Mouse (Mus musculus) intestine, embryonic 16.5 days (tissue): ENCODE data around the gene Tnfrsf22. TPM values are rescaled to one million over a fixed set of nuclear protein-coding genes. Genes with fewer than 3 reads are reported as not detected.
"Not testable (repeated sequence)": the region's sequence is repeated elsewhere in the genome, so short reads cannot be mapped to it uniquely, and the experiment has no call there.

Source experiments
- ATAC-seq: fragments of 200-750 bp; cut with Nextera tagmentation; 2 replicates; pipeline ENCODE4 v1.8.0; 2017; ENCODE audit warnings: moderate TSS enrichment, moderate library complexity
- H3K27ac ChIP-seq: fragments of 300-500 bp; sonication (generic); 2 replicates; pipeline ENCODE4 v1.5.1; 2014; ENCODE audit warnings: mild to moderate bottlenecking, low read length
- H3K27me3 ChIP-seq: fragments of 300-500 bp; sonication (generic); replicated peaks from 2 replicates; pipeline ENCODE4 v1.6.1; 2014; ENCODE audit warnings: low read length, control low read depth, mixed read lengths; ENCODE audit not compliant: control insufficient read depth, insufficient read depth
- H3K36me3 ChIP-seq: fragments of 300-500 bp; sonication (generic); 2 replicates; pipeline ENCODE4 v1.6.1; 2014; ENCODE audit warnings: low read length, control low read depth; ENCODE audit not compliant: control insufficient read depth, insufficient read depth
- H3K4me1 ChIP-seq: fragments of 300-500 bp; sonication (generic); 2 replicates; pipeline ENCODE4 v1.6.1; 2014; ENCODE audit warnings: low read length, control low read depth, mixed read lengths; ENCODE audit not compliant: control insufficient read depth, insufficient read depth
- H3K4me2 ChIP-seq: fragments of 300-500 bp; sonication (generic); 2 replicates; pipeline ENCODE4 v1.6.1; 2014; ENCODE audit warnings: low read depth, low read length, control low read depth
- H3K4me3 ChIP-seq: fragments of 300-500 bp; sonication (generic); 2 replicates; pipeline ENCODE4 v1.5.1; 2014; ENCODE audit warnings: mild to moderate bottlenecking, low read length
- H3K9ac ChIP-seq: fragments of 300-500 bp; sonication (generic); 2 replicates; pipeline ENCODE4 v1.6.1; 2014; ENCODE audit warnings: low read depth, low read length
- H3K9me3 ChIP-seq: fragments of 300-500 bp; sonication (generic); 2 replicates; pipeline ENCODE4 v1.6.1; 2016; ENCODE audit warnings: low read length, control low read depth; ENCODE audit not compliant: control insufficient read depth
- WGBS: fragments of 180-500 bp; shearing (Covaris S2); extraction: QIAGEN DNeasy Blood & Tissue Kit; methylation state at CpG from one replicate; pipeline ENCODE4 v1.1.7; 2014; 5-methylcytosine and 5-hydroxymethylcytosine counted together
- polyA plus RNA-seq: library from polyadenylated mRNA; unstranded; fragments of >200 nt; fragmentation: Nextera tagmentation; extraction: Ambion mirVana; gene quantifications from 2 replicates; pipeline ENCODE4 v1.2.1, GENCODE M21; 2015

Gene Tnfrsf22
- polyA plus RNA-seq, 1 experiment from 2014 or later, result 4.5 TPM

- H3K36me3 ChIP-seq, result peaks cover 12% of the 10 kb centered on the region; the same call in 1 of the 2 replicates
- H3K27me3 ChIP-seq, H3K4me2 ChIP-seq, H3K4me1 ChIP-seq, H3K9me3 ChIP-seq, H3K27ac ChIP-seq, H3K9ac ChIP-seq, H3K4me3 ChIP-seq: not testable (repeated sequence)
- WGBS, result 58% methylated on average over 4 of the region's 4 CpGs
- ATAC-seq, result peak; percentile 20; the same call in 1 of the 2 replicates
Measured at GRCm38 (mm10) chr7:143686191-143686590, 36.7 kb upstream of the Tnfrsf22 start.

- H3K27me3 ChIP-seq, result no peaks in the 10 kb centered on the region
- peak; percentile 97 for ATAC-seq
- 3% methylated on average over 35 of the region's 35 CpGs for WGBS
- peak within 1 kb of the TSS; percentile 46 for H3K4me3 ChIP-seq
- no peaks in the 10 kb centered on the region for H3K4me1 ChIP-seq
- H3K4me2 ChIP-seq, result peak within 1 kb of the TSS; percentile 86
- H3K9me3 ChIP-seq, result no peaks in the 10 kb centered on the region
- peaks cover 9% of the 10 kb centered on the region; the same call in 1 of the 2 replicates for H3K36me3 ChIP-seq
- H3K27ac ChIP-seq, result no peak within 1 kb of the TSS
- peak within 1 kb of the TSS; percentile 51 for H3K9ac ChIP-seq
Measured at GRCm38 (mm10) chr7:143685359-143686067, 36.1 kb upstream of the Tnfrsf22 start, which contains the start of gene Tnfrsf23. Gene Tnfrsf23 (minus strand): TSS chr7:143685872.

- not testable (repeated sequence) for H3K36me3 ChIP-seq, H3K4me1 ChIP-seq, ATAC-seq, H3K27ac ChIP-seq, H3K4me2 ChIP-seq, H3K4me3 ChIP-seq, H3K9ac ChIP-seq, H3K9me3 ChIP-seq, H3K27me3 ChIP-seq
- WGBS, result 88% methylated on average over 1 of the region's 2 CpGs
Measured at GRCm38 (mm10) chr7:143684569-143684968, 35.1 kb upstream of the Tnfrsf22 start.

- WGBS, result 88% methylated on average over 1 of the region's 1 CpGs
- Histone ChIP-seq H3K4me1 (no peaks in the 10 kb centered on the region), H3K27ac (no peak overlapping the region), H3K27me3 (no peaks in the 10 kb centered on the region), H3K36me3 (no peaks in the 10 kb centered on the region), H3K4me3 (no peak overlapping the region), H3K9me3 (no peaks in the 10 kb centered on the region), H3K9ac (no peak overlapping the region), H3K4me2 (no peak overlapping the region)
- ATAC-seq, result no peak
Measured at GRCm38 (mm10) chr7:143681566-143681965, 32.1 kb upstream of the Tnfrsf22 start.

GRCm38 (mm10) chr7:143680836-143681235 is 31.4 kb upstream of the Tnfrsf22 start:
- H3K9me3 ChIP-seq, H3K27me3 ChIP-seq, H3K4me1 ChIP-seq, H3K4me2 ChIP-seq, H3K36me3 ChIP-seq, H3K9ac ChIP-seq, H3K4me3 ChIP-seq, ATAC-seq, H3K27ac ChIP-seq: not testable (repeated sequence)
- 57% methylated on average over 2 of the region's 2 CpGs for WGBS

- H3K27ac ChIP-seq, H3K9ac ChIP-seq, H3K36me3 ChIP-seq, H3K27me3 ChIP-seq, H3K4me3 ChIP-seq, H3K9me3 ChIP-seq, H3K4me1 ChIP-seq, H3K4me2 ChIP-seq: not testable (repeated sequence)
- WGBS, result 84% methylated on average over 2 of the region's 2 CpGs
- ATAC-seq, result 0 out of 2 replicates have a peak, but pooled peaks have one; percentile 42
Measured at GRCm38 (mm10) chr7:143679650-143680049, 30.2 kb upstream of the Tnfrsf22 start.

GRCm38 (mm10) chr7:143666427-143667311 is 17.2 kb upstream of the Tnfrsf22 start:
- Histone ChIP-seq H3K4me1 (no peaks in the 10 kb centered on the region), H3K27me3 (no peaks in the 10 kb centered on the region), H3K27ac (no peak overlapping the region), H3K9ac (no peak overlapping the region), H3K9me3 (no peaks in the 10 kb centered on the region), H3K4me3 (no peak overlapping the region), H3K36me3 (no peaks in the 10 kb centered on the region), H3K4me2 (no peak overlapping the region)
- ATAC-seq, result no peak

- Histone ChIP-seq H3K36me3 (no peaks in the 10 kb centered on the region), H3K4me1 (no peaks in the 10 kb centered on the region), H3K4me2 (no peak overlapping the region), H3K9ac (no peak overlapping the region), H3K27me3 (no peaks in the 10 kb centered on the region), H3K9me3 (no peaks in the 10 kb centered on the region), H3K4me3 (no peak overlapping the region), H3K27ac (no peak overlapping the region)
- WGBS, result 85% methylated on average over 2 of the region's 2 CpGs
- no peak for ATAC-seq
Measured at GRCm38 (mm10) chr7:143663470-143663869, 14.0 kb upstream of the Tnfrsf22 start.

GRCm38 (mm10) chr7:143660797-143661196 is 11.3 kb upstream of the Tnfrsf22 start:
- Histone ChIP-seq H3K36me3 (no peaks in the 10 kb centered on the region), H3K4me1 (no peaks in the 10 kb centered on the region), H3K4me2 (no peak overlapping the region), H3K27ac (no peak overlapping the region), H3K9me3 (no peaks in the 10 kb centered on the region), H3K9ac (no peak overlapping the region), H3K27me3 (no peaks in the 10 kb centered on the region), H3K4me3 (no peak overlapping the region)
- ATAC-seq, result no peak
